ENCODE assay signal across 28 mouse cellular contexts in the genomic region with DNA sequence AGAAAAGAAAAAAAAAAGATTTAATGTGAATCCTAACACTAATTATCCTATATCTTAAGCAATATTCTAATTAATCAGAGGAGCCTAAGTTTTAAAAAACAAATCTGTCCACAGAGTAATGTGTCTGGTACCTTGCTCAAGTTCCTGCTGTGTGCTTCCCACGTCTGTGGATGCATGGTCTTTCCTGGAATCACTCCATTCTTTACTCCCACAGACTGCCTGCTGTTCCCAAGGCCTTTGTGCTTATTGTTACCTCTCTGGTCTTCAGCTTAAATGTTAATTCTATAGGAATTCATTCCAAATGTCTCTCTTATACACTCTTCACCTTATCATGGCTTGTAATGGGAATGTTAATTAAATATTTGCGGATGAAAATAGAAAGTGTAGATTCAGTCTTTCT.
DNase-seq lines count a peak whose midpoint lies in the region; ATAC-seq lines count a peak whose summit lies in the region.
"Had no signal": no experiment of that assay in that cellular context is flagged by ENCODE, and none has a peak within 500 bp of the region (broad histone marks: within the 10 kb centered on the region; RNA-seq: fewer than 3 reads in every experiment).

No protein-coding gene starts in this region.

- 44% methylated on average over 2 of the region's 2 CpGs for WGBS in midbrain, embryonic 11.5 days
- 42% methylated on average over 2 of the region's 2 CpGs for WGBS in midbrain, embryonic 16.5 days
- WGBS in liver, embryonic 12.5 days (ENCODE audit: insufficient replicate concordance), result 51% methylated on average over 2 of the region's 2 CpGs

- H3K4me3 ChIP-seq in midbrain, embryonic 11.5 days (ENCODE audit: low read depth, low read length), result no peak overlapping the region
- H3K4me3 ChIP-seq in midbrain, embryonic 16.5 days (ENCODE audit: low read depth, low read length), result no peak overlapping the region
- no peak overlapping the region for H3K4me3 ChIP-seq in liver, embryonic 12.5 days
- H3K4me3 ChIP-seq: embryonic facial prominence, embryonic 12.5 days; embryonic facial prominence, embryonic 15.5 days; heart, embryonic 12.5 days; heart, embryonic 15.5 days; hindbrain, embryonic 10.5 days; hindbrain, embryonic 13.5 days had no signal

- peak; percentile 8 to 16 for DNase-seq in layer of hippocampus, adult 8-10 months (ENCODE audit: low spot score in 2 of 2)
- no peak for DNase-seq in layer of hippocampus, postnatal 14 days (ENCODE audit: low spot score in 2 of 2)
- DNase-seq in midbrain, embryonic 11.5 days (ENCODE audit: low spot score, missing footprints), result peak; percentile 61
- DNase-seq in R1 (ENCODE audit: low read depth, low spot score), result peak; percentile 10
- DNase-seq in brain, adult 2 months (ENCODE audit: low read depth, low spot score), result peak; percentile 74
- DNase-seq: adrenal gland, adult 8-10 months; adrenal gland, postnatal 25 days; cerebellum, adult 11 months; cerebellum, adult 2 months; cerebellum, adult 9-11 months; cerebellum, postnatal 25 days; forebrain, postnatal 0 days; gastrocnemius, postnatal 25 days; heart, adult 18-20 months; heart, postnatal 10 days; heart, postnatal 36 days had no signal

- no peak overlapping the region for H3K9ac ChIP-seq in midbrain, embryonic 11.5 days (ENCODE audit: low read length)
- H3K9ac ChIP-seq in midbrain, embryonic 16.5 days (ENCODE audit: low read depth, low read length), result no peak overlapping the region
- no peak overlapping the region for H3K9ac ChIP-seq in liver, embryonic 12.5 days
- H3K9ac ChIP-seq: embryonic facial prominence, embryonic 12.5 days; embryonic facial prominence, embryonic 15.5 days; forebrain, postnatal 0 days; heart, embryonic 12.5 days; heart, embryonic 15.5 days; hindbrain, embryonic 13.5 days had no signal

- no peaks in the 10 kb centered on the region for H3K36me3 ChIP-seq in midbrain, embryonic 11.5 days (ENCODE audit: control insufficient read depth, insufficient read depth, low read length)
- no peaks in the 10 kb centered on the region for H3K36me3 ChIP-seq in midbrain, embryonic 16.5 days (ENCODE audit: control insufficient read depth, insufficient read depth, low read length)
- no peaks in the 10 kb centered on the region for H3K36me3 ChIP-seq in liver, embryonic 12.5 days
- H3K36me3 ChIP-seq: embryonic facial prominence, embryonic 12.5 days; embryonic facial prominence, embryonic 15.5 days; heart, embryonic 12.5 days; heart, embryonic 15.5 days; hindbrain, embryonic 10.5 days; hindbrain, embryonic 13.5 days had no signal

- no peaks in the 10 kb centered on the region for H3K27me3 ChIP-seq in midbrain, embryonic 11.5 days (ENCODE audit: control insufficient read depth, insufficient read depth, low read length)
- no peaks in the 10 kb centered on the region for H3K27me3 ChIP-seq in midbrain, embryonic 16.5 days (ENCODE audit: control insufficient read depth, insufficient read depth, low read depth, low read length)
- no peaks in the 10 kb centered on the region for H3K27me3 ChIP-seq in liver, embryonic 12.5 days (replicated peaks)
- H3K27me3 ChIP-seq: embryonic facial prominence, embryonic 12.5 days; embryonic facial prominence, embryonic 15.5 days; heart, embryonic 12.5 days; heart, embryonic 15.5 days; hindbrain, embryonic 13.5 days had no signal

- H3K4me1 ChIP-seq in midbrain, embryonic 11.5 days (ENCODE audit: control insufficient read depth, insufficient read depth, low read length), result no peaks in the 10 kb centered on the region
- peaks cover 2% of the 10 kb centered on the region; the same call in 1 of the 2 replicates for H3K4me1 ChIP-seq in midbrain, embryonic 16.5 days (ENCODE audit: control insufficient read depth, insufficient read depth, low read length)
- H3K4me1 ChIP-seq in liver, embryonic 12.5 days, result no peaks in the 10 kb centered on the region
- H3K4me1 ChIP-seq: embryonic facial prominence, embryonic 12.5 days; embryonic facial prominence, embryonic 15.5 days; heart, embryonic 12.5 days; heart, embryonic 15.5 days; hindbrain, embryonic 10.5 days had no signal

- no peak overlapping the region for H3K4me2 ChIP-seq in midbrain, embryonic 11.5 days
- H3K4me2 ChIP-seq in midbrain, embryonic 16.5 days (ENCODE audit: low read length), result no peak overlapping the region
- no peak overlapping the region for H3K4me2 ChIP-seq in liver, embryonic 12.5 days
- H3K4me2 ChIP-seq: embryonic facial prominence, embryonic 12.5 days; embryonic facial prominence, embryonic 15.5 days; heart, embryonic 12.5 days; heart, embryonic 15.5 days; hindbrain, embryonic 13.5 days had no signal

- no peaks in the 10 kb centered on the region for H3K9me3 ChIP-seq in midbrain, embryonic 11.5 days (ENCODE audit: control insufficient read depth, low read length)
- H3K9me3 ChIP-seq in midbrain, embryonic 16.5 days (replicated peaks; ENCODE audit: control insufficient read depth, low read length, poor library complexity, severe bottlenecking), result no peaks in the 10 kb centered on the region
- H3K9me3 ChIP-seq in liver, embryonic 12.5 days (replicated peaks), result no peaks in the 10 kb centered on the region
- H3K9me3 ChIP-seq: embryonic facial prominence, embryonic 12.5 days; embryonic facial prominence, embryonic 15.5 days; heart, embryonic 12.5 days; heart, embryonic 15.5 days; hindbrain, embryonic 10.5 days; hindbrain, embryonic 13.5 days had no signal

- H3K27ac ChIP-seq in midbrain, embryonic 11.5 days (ENCODE audit: low read depth, low read length), result no peak overlapping the region
- H3K27ac ChIP-seq in midbrain, embryonic 16.5 days (ENCODE audit: low read length), result no peak overlapping the region
- no peak overlapping the region for H3K27ac ChIP-seq in liver, embryonic 12.5 days
- H3K27ac ChIP-seq: embryonic facial prominence, embryonic 12.5 days; embryonic facial prominence, embryonic 15.5 days; heart, embryonic 15.5 days; hindbrain, embryonic 10.5 days; hindbrain, embryonic 13.5 days had no signal

- ATAC-seq in midbrain, embryonic 11.5 days (ENCODE audit: low FRiP score), result no peak
- no peak for ATAC-seq in midbrain, embryonic 16.5 days
- no peak for ATAC-seq in liver, embryonic 12.5 days
- ATAC-seq: activated CD4-positive, CD25-positive, alpha-beta regulatory T cell, adult 4 months; CD4-positive, CD25-positive, alpha-beta regulatory T cell, adult 4 months; forebrain, embryonic 14.5 days; forebrain, postnatal 0 days; hindbrain, embryonic 16.5 days had no signal

Comparison
In these comparisons a context has a peak if more than half of its experiments do, and no peak if none do; other contexts are left out.
1. DNase-seq: peak in layer of hippocampus, adult 8-10 months (2 of 2), midbrain, embryonic 11.5 days (single experiment), R1 (single experiment) and brain, adult 2 months (single experiment); none in layer of hippocampus, postnatal 14 days (0 of 2).